Mouse (Mus musculus) lung, embryonic 14.5 days (tissue): ENCODE data around the gene Atl1. TPM values are rescaled to one million over a fixed set of nuclear protein-coding genes. Genes with fewer than 3 reads are reported as not detected.

ENCODE experiments used
- ATAC-seq: fragments of 200-750 bp; cut with Nextera tagmentation; 2 replicates; pipeline ENCODE4 v1.8.0; 2017; ENCODE audit warnings: mild to moderate bottlenecking, moderate TSS enrichment, moderate library complexity; ENCODE audit not compliant: insufficient read depth
- DNase-seq: peaks from one replicate; pipeline ENCODE4 v3.0.0-alpha.2; 2015
- H3K27ac ChIP-seq: fragments of 300-500 bp; sonication (generic); 2 replicates; pipeline ENCODE4 v1.5.1; 2014; ENCODE audit warnings: low read depth, mild to moderate bottlenecking, moderate library complexity
- H3K27me3 ChIP-seq: fragments of 300-500 bp; sonication (generic); 2 replicates; pipeline ENCODE4 v1.6.1; 2014; ENCODE audit warnings: low read length, control low read depth; ENCODE audit not compliant: insufficient read depth
- H3K36me3 ChIP-seq: fragments of 300-500 bp; sonication (generic); 2 replicates; pipeline ENCODE4 v1.6.1; 2014; ENCODE audit warnings: control low read depth; ENCODE audit not compliant: insufficient read depth
- H3K4me1 ChIP-seq: fragments of 300-500 bp; sonication (generic); 2 replicates; pipeline ENCODE4 v1.6.1; 2014; ENCODE audit warnings: antibody characterized with exemption, control low read depth; ENCODE audit not compliant: insufficient read depth
- H3K4me2 ChIP-seq: fragments of 300-500 bp; sonication (generic); 2 replicates; pipeline ENCODE4 v1.6.1; 2014; ENCODE audit warnings: mild to moderate bottlenecking
- H3K4me3 ChIP-seq: fragments of 300-500 bp; sonication (generic); 2 replicates; pipeline ENCODE4 v1.5.1; 2014; ENCODE audit warnings: low read depth, low read length
- H3K9ac ChIP-seq: fragments of 300-500 bp; sonication (generic); 2 replicates; pipeline ENCODE4 v1.6.1; 2014
- H3K9me3 ChIP-seq: fragments of 300-500 bp; sonication (generic); 2 replicates; pipeline ENCODE4 v1.6.1; 2016; ENCODE audit warnings: low read depth, low read length, control low read depth
- CTCF ChIP-seq: IDR thresholded peaks from 2 replicates; pipeline ENCODE4 v1.5.1; 2016; ENCODE audit warnings: antibody characterized with exemption, low read depth
- WGBS: fragments of 180-500 bp; shearing (Covaris S2); extraction: QIAGEN DNeasy Blood & Tissue Kit; methylation state at CpG from one replicate; pipeline ENCODE4 v1.1.7; 2014; 5-methylcytosine and 5-hydroxymethylcytosine counted together
- polyA plus RNA-seq: library from polyadenylated mRNA; unstranded; fragments of >200 nt; fragmentation: Nextera tagmentation; extraction: Ambion mirVana; gene quantifications from 2 replicates; pipeline ENCODE4 v1.2.1, GENCODE M21; 2014

The Atl1 gene
- polyA plus RNA-seq, 1 experiment from 2014 or later: 3.2 TPM

DNA sequence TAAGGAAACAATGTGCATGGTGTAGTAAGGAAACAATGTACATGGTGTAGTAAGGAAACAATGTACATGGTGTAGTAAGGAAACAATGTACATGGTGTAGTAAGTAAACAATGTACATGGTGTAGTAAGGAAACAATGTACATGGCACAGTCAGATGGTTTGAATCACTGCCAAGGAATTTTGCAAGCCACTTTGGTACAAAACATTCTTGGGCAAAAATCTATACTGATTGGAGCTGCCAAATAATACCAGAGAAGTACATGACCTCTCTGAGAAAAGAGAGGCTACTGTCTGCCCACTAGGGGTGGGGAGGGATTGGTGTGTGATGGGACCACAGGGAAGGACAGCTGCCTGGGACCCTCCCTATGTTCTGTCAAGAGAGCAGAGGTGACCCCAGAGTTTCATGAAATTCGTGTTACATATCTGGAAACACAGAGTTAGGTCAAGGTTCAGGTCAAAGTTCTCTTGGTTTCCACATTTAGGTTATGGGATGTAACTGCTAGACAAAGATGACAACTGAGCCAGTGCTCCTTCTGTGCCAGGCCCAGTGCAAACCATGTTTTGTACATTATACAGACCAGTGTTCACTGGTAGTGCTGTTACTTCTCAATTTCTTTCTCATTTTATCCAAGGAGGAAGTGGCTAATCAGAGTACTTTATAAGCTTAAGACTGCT, 49.4 kb downstream of the Atl1 start:
- ATAC-seq (no peak), DNase-seq (peak; percentile 12)
- H3K4me2 ChIP-seq: no peak overlapping the region
- no peak overlapping the region for H3K4me3 ChIP-seq
- H3K9me3 ChIP-seq: no peaks in the 10 kb centered on the region
- H3K9ac ChIP-seq: no peak overlapping the region
- 45% methylated on average over 1 of the region's 1 CpGs for WGBS
- no peak overlapping the region for H3K27ac ChIP-seq
- H3K4me1 ChIP-seq: no peaks in the 10 kb centered on the region
- TF ChIP-seq CTCF: no peak
- H3K36me3 ChIP-seq: no peaks in the 10 kb centered on the region
- no peaks in the 10 kb centered on the region for H3K27me3 ChIP-seq

DNA sequence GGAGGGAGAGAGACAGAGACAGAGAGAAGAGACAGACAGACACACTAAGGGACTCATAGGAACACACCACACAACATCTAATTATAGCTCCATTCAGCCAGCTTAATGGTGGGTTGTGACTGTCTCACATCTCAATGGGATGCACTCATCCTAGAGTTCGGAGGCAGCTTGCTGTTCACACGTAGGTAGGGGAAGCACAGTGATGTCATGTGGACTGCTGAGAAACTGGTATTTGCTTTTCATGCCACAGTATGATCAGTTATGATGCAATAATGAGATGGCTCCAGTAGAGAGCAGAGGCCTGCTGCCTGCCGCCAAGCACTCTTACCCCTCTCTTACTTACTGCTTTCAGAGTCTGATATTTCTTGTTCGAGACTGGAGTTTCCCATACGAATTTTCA, 53.4 kb downstream of the Atl1 start:
- no peak for TF ChIP-seq CTCF
- no peaks in the 10 kb centered on the region for H3K4me1 ChIP-seq
- no peaks in the 10 kb centered on the region for H3K27me3 ChIP-seq
- H3K36me3 ChIP-seq: no peaks in the 10 kb centered on the region
- no peak overlapping the region for H3K4me2 ChIP-seq
- H3K4me3 ChIP-seq: no peak overlapping the region
- ATAC-seq: no peak
- no peak for DNase-seq
- no peak overlapping the region for H3K27ac ChIP-seq
- no peaks in the 10 kb centered on the region for H3K9me3 ChIP-seq
- H3K9ac ChIP-seq: no peak overlapping the region
- 89% methylated on average over 5 of the region's 5 CpGs for WGBS

DNA sequence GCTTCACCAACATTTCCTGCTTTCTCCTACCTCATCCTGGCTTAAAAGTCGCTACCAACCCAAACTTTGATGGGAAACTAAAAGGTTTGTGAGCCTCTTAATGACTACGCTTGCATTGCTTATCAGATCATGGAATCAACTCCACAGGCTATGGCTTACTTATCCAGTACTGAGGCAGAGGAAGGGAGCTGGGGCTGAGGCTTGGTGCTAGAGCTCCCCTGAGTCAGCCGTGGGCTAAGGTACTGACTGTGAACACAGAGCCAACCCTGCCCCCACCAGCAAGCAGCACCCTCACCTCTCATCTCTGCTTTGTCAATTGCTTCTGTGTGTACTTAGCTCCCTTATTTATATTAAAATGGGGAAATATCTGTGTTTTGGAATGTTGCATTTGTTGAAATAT, 55.1 kb downstream of the Atl1 start:
- Histone ChIP-seq H3K4me3 (no peak overlapping the region), H3K36me3 (no peaks in the 10 kb centered on the region), H3K9ac (no peak overlapping the region), H3K27me3 (no peaks in the 10 kb centered on the region), H3K27ac (no peak overlapping the region), H3K4me2 (no peak overlapping the region), H3K9me3 (no peaks in the 10 kb centered on the region), H3K4me1 (no peaks in the 10 kb centered on the region)
- 51% methylated on average over 3 of the region's 3 CpGs for WGBS
- ATAC-seq (no peak), DNase-seq (no peak)
- TF ChIP-seq CTCF: no peak

DNA sequence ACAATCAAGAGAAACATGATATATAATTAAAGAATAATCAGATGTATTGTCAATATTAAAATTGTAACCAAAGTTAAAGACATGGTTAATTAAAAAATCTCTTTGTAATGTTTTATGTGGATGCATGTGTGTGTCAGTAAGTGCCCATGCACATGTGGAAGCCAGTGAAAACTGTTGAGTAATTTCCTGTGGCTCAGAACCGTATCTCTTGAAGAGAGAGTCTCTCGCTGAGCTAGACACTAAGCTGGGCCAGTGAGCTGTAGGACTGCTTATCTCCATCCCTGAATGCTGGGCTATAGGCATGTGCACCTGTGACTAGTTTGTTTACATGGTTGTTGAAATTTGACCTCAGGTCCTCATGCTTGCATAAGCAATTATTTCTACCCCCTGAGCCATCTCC, 65.0 kb downstream of the Atl1 start:
- peaks cover 30% of the 10 kb centered on the region for H3K36me3 ChIP-seq
- no peaks in the 10 kb centered on the region for H3K4me1 ChIP-seq
- no peak overlapping the region for H3K9ac ChIP-seq
- no peaks in the 10 kb centered on the region for H3K27me3 ChIP-seq
- H3K27ac ChIP-seq: no peak overlapping the region
- WGBS: 78% methylated on average over 2 of the region's 2 CpGs
- no peak for TF ChIP-seq CTCF
- H3K4me2 ChIP-seq: no peak overlapping the region
- DNase-seq (no peak), ATAC-seq (no peak)
- H3K9me3 ChIP-seq: no peaks in the 10 kb centered on the region
- H3K4me3 ChIP-seq: no peak overlapping the region

DNA sequence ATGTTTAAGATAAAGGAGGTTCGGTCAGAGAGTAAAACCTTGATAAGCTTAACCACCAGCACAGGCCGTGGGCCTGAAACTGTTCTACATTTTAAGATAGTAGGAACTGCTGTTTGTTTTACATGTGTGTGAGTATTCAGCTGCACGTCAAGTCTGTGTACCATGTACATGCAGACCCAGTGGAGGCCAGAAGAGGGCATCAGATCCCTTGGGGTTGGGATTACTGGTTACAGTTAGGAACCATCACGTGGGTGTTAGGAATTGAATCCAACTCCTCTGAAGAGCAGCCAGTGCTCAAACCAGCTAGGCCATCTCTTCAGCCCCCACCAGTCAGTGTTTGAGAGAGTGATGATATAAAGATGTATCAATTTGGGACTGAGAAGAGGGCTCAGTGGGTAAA, 70.1 kb downstream of the Atl1 start:
- WGBS: 57% methylated on average over 4 of the region's 4 CpGs
- ATAC-seq: no peak

DNA sequence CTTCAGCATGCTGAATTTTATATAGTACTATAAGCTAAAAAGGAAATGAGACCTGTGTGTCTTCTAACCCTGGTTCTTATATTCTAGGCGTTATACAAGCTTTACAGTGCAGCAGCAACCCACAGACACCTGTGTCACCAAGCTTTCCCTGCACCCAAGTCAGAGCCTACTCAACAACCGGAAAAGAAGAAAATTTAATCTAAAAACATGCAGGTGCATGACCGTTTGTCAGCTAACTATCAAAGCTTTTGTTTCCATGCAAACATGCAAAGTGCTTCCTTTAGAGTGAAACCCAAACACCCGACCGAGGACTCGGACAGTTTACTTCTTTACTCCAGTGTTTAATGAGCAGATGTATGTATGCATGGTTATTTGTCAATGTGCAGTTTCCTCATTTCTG, 70.7 kb downstream of the Atl1 start:
- Histone ChIP-seq H3K27ac (no peak overlapping the region), H3K4me1 (no peaks in the 10 kb centered on the region), H3K36me3 (peaks cover 77% of the 10 kb centered on the region), H3K4me2 (no peak overlapping the region), H3K9me3 (no peaks in the 10 kb centered on the region), H3K27me3 (no peaks in the 10 kb centered on the region), H3K4me3 (no peak overlapping the region), H3K9ac (no peak overlapping the region)
- ATAC-seq (no peak), DNase-seq (no peak)
- TF ChIP-seq CTCF: no peak
- WGBS: 86% methylated on average over 6 of the region's 6 CpGs

More for the DNA sequence above, 70.1 kb downstream of the Atl1 start:
- Histone ChIP-seq H3K27ac (no peak overlapping the region), H3K9me3 (no peaks in the 10 kb centered on the region), H3K27me3 (no peaks in the 10 kb centered on the region), H3K4me3 (no peak overlapping the region), H3K36me3 (peaks cover 70% of the 10 kb centered on the region), H3K4me1 (no peaks in the 10 kb centered on the region), H3K9ac (no peak overlapping the region), H3K4me2 (no peak overlapping the region)
- peak; percentile 74 for TF ChIP-seq CTCF
- DNase-seq: peak; percentile 76

DNA sequence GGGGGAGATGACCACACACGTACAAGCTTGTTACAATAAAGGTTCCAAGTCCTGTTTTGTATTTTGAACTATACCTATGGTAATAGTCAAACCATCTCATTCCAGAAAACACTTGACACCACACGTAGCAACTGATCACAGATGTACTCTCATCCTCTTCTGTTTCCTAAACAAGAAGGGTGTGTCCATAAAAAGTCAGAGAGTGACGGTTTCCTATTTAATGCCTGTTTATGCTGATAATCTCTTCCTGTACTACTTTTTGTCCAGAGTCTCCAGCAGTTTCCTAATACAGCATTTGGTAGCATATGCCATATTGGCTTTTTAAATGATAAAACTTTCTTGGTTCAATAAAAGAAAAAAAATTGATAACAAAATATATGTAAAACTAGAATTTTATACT, 73.2 kb downstream of the Atl1 start:
- no peaks in the 10 kb centered on the region for H3K9me3 ChIP-seq
- no peak overlapping the region for H3K27ac ChIP-seq
- 74% methylated on average over 3 of the region's 3 CpGs for WGBS
- no peak overlapping the region for H3K9ac ChIP-seq
- no peaks in the 10 kb centered on the region for H3K4me1 ChIP-seq
- no peaks in the 10 kb centered on the region for H3K27me3 ChIP-seq
- no peak overlapping the region for H3K4me3 ChIP-seq
- ATAC-seq (no peak), DNase-seq (no peak)
- peaks cover 83% of the 10 kb centered on the region for H3K36me3 ChIP-seq
- H3K4me2 ChIP-seq: no peak overlapping the region
- no peak for TF ChIP-seq CTCF

DNA sequence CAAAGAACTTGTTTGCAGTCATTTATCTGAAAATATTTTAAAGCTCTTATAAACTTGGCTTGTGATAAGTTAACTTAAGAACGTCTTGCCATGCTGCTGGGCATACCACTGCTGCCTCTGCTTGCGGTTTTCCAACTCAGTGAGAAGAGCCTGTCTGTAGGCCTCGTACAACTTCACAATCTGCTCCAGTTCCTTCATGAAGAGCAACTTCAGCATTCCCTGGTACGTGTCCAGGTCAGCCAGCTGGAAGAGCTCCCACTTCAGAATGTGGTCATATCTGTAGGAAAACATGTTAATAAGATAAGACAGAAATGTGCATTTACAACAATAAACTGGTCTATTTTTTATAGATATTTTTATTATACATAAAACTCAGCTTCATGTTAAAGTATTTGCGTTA, 73.7 kb downstream of the Atl1 start:
- Histone ChIP-seq H3K9ac (no peak overlapping the region), H3K4me2 (no peak overlapping the region), H3K9me3 (no peaks in the 10 kb centered on the region), H3K27me3 (no peaks in the 10 kb centered on the region), H3K4me1 (no peaks in the 10 kb centered on the region), H3K27ac (no peak overlapping the region), H3K36me3 (peaks cover 84% of the 10 kb centered on the region), H3K4me3 (no peak overlapping the region)
- ATAC-seq (peak; percentile 47; the same call in 1 of the 2 replicates), DNase-seq (peak; percentile 77)
- no peak for TF ChIP-seq CTCF
- WGBS: 60% methylated on average over 5 of the region's 5 CpGs
